Mouse (Mus musculus): ENCODE results near the gene Ecel1. TPM values are rescaled to one million over a fixed set of nuclear protein-coding genes. Genes with fewer than 3 reads are reported as not detected.

Ecel1 gene
- polyA plus RNA-seq (2012; rRNA removed): 0.07 and 0.39 TPM in 2 replicates

DNA sequence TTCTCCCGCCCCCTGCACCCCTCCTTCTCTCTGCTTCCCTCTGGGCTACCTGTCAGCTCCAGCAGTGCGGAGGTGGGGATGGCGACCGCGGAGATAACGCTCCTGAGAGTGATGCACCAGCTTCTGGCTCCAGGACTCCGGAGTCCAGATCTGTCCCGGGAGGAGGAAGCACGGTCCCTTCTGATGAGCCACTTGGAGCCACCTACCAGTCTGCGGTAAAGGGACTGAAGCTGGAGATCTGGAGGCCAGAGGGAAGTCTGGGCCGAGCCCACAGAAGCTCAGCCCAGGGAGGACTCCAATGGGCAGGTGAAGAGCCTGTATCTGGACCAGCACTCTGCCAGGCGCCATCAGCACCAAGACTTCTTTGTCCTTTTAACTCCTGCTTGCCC lies at the start of gene Ecel1:
TSS of gene Ecel1 (minus strand) at position 323 of the 389 bp plus-strand sequence.
- no peaks in the 10 kb centered on the region for H3K36me3 ChIP-seq (ENCODE audit: control insufficient read depth, insufficient read depth, low read length)
- DNase-seq: no peak
- 3% methylated on average over 12 of the region's 12 CpGs for WGBS
- TF ChIP-seq CTCF (conservative IDR thresholded peaks at IDR 0.05; ENCODE audit: insufficient read depth, insufficient read length, low read depth, low read length): no peak
- TF ChIP-seq POLR2A (IDR thresholded peaks at IDR 0.05; ENCODE audit: low read depth, low read length): no peak
- peaks cover 5% of the 10 kb centered on the region for H3K27me3 ChIP-seq (replicated peaks; ENCODE audit: control insufficient read depth, insufficient read depth, low read length)
- H3K4me1 ChIP-seq (ENCODE audit: control insufficient read depth, insufficient read depth, low read length): no peaks in the 10 kb centered on the region
- H3K27ac ChIP-seq (ENCODE audit: insufficient read depth, low read depth, low read length): no peak within 1 kb of the TSS
- H3K4me3 ChIP-seq (ENCODE audit: insufficient read depth, low read depth, low read length): no peak within 1 kb of the TSS

DNA sequence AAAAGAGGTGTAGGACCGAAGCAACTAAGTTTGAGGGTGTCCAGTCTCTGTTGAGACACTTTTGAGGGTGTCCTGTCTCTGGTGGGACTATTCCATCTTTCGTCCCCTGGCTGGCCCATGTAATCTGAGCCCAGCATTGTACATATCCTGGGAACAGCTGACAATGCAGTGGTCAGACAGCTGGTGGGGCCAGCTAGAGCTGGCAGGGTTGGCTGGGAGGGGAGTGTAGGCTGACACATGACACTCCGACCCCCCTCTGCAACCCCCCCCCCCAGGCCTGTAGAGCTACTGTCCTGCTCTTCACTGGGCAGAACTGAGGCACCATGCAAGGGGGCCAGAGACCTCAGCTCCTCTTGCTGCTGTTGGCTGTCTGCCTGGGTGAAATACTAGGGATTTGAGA lies 49.2 kb upstream of the Ecel1 start:
- Histone ChIP-seq H3K27me3 (replicated peaks; ENCODE audit: control insufficient read depth, insufficient read depth, low read length) (no peaks in the 10 kb centered on the region), H3K4me3 (ENCODE audit: insufficient read depth, low read depth, low read length) (no peak overlapping the region), H3K4me1 (ENCODE audit: control insufficient read depth, insufficient read depth, low read length) (no peaks in the 10 kb centered on the region), H3K27ac (ENCODE audit: insufficient read depth, low read depth, low read length) (no peak overlapping the region), H3K36me3 (ENCODE audit: control insufficient read depth, insufficient read depth, low read length) (no peaks in the 10 kb centered on the region)
- DNase-seq: no peak
- no peak for TF ChIP-seq POLR2A (IDR thresholded peaks at IDR 0.05; ENCODE audit: low read depth, low read length)
- TF ChIP-seq CTCF (conservative IDR thresholded peaks at IDR 0.05; ENCODE audit: insufficient read depth, insufficient read length, low read depth, low read length): no peak
- WGBS: 52% methylated on average over 3 of the region's 3 CpGs

DNA sequence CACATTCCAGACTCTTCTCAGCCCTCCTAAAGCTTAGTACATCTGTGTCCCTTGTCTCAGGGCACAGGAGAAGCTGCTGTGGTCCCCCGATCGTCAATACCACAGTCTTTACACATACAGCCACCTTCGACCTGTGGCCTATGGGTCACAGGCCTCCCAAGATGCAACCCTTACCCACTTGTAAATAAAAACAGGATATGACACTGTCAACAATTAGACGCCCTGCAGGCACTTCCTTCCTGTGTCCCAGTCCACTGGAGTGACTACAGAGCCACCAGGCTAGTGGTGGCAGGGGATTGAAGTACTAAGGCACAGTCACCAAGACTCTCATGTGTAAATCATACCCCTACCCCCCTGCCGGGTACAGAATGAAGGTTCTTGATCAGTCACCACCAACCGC lies 48.7 kb upstream of the Ecel1 start:
- DNase-seq: no peak
- 51% methylated on average over 6 of the region's 6 CpGs for WGBS
- no peak for TF ChIP-seq CTCF (conservative IDR thresholded peaks at IDR 0.05; ENCODE audit: insufficient read depth, insufficient read length, low read depth, low read length)
- no peak for TF ChIP-seq POLR2A (IDR thresholded peaks at IDR 0.05; ENCODE audit: low read depth, low read length)
- Histone ChIP-seq H3K27ac (ENCODE audit: insufficient read depth, low read depth, low read length) (no peak overlapping the region), H3K27me3 (replicated peaks; ENCODE audit: control insufficient read depth, insufficient read depth, low read length) (no peaks in the 10 kb centered on the region), H3K36me3 (ENCODE audit: control insufficient read depth, insufficient read depth, low read length) (no peaks in the 10 kb centered on the region), H3K4me1 (ENCODE audit: control insufficient read depth, insufficient read depth, low read length) (no peaks in the 10 kb centered on the region), H3K4me3 (ENCODE audit: insufficient read depth, low read depth, low read length) (no peak overlapping the region)

DNA sequence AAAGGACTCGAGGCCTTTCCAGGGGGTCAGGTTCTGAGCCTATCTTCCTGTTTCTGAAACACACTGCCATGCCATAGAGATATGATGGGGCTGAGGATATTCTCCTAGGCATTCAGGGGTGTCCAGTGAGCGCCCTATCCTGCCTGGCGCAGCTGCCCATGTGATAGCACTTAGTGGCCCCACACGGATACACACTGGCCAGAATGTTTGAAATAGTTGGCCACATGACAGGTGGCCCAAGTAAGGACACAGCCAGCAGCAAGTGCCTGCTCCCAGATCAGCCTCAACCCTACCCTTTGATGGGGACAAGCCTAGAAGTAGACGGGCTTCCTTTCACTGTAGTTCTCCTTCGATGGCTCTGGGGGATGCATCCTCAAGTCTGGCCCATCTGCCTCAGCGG lies 48.1 kb upstream of the Ecel1 start, which contains the start of gene Chrng:
TSS of gene Chrng (plus strand) at position 193 of the 400 bp plus-strand sequence.
- WGBS: 87% methylated on average over 7 of the region's 7 CpGs
- Histone ChIP-seq H3K27ac (ENCODE audit: insufficient read depth, low read depth, low read length) (no peak within 1 kb of the TSS), H3K4me1 (ENCODE audit: control insufficient read depth, insufficient read depth, low read length) (no peaks in the 10 kb centered on the region), H3K4me3 (ENCODE audit: insufficient read depth, low read depth, low read length) (no peak within 1 kb of the TSS), H3K36me3 (ENCODE audit: control insufficient read depth, insufficient read depth, low read length) (no peaks in the 10 kb centered on the region), H3K27me3 (replicated peaks; ENCODE audit: control insufficient read depth, insufficient read depth, low read length) (no peaks in the 10 kb centered on the region)
- TF ChIP-seq POLR2A (IDR thresholded peaks at IDR 0.05; ENCODE audit: low read depth, low read length): no peak
- TF ChIP-seq CTCF (conservative IDR thresholded peaks at IDR 0.05; ENCODE audit: insufficient read depth, insufficient read length, low read depth, low read length): no peak
- DNase-seq: no peak

DNA sequence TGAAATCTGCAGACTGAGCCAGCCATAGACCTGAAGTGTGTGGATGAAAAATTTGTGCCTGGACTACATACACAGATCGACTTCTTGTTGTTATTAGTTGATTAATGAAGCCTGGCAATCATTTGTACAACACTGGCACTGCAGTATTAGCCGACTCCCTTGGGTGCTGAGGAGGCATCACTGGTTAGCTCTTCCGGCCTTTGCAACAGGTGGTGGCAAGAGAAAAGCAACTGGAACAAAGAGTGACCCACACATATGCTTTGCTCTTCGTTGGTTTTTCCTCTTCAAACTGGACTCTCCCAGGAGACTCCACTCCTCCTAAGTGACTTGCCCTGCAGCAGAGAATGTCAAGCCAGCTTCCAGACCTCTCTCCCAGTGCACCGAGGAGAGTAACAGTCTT lies 47.5 kb upstream of the Ecel1 start:
- no peaks in the 10 kb centered on the region for H3K27me3 ChIP-seq (replicated peaks; ENCODE audit: control insufficient read depth, insufficient read depth, low read length)
- H3K4me3 ChIP-seq (ENCODE audit: insufficient read depth, low read depth, low read length): no peak overlapping the region
- no peaks in the 10 kb centered on the region for H3K36me3 ChIP-seq (ENCODE audit: control insufficient read depth, insufficient read depth, low read length)
- no peaks in the 10 kb centered on the region for H3K4me1 ChIP-seq (ENCODE audit: control insufficient read depth, insufficient read depth, low read length)
- TF ChIP-seq POLR2A (IDR thresholded peaks at IDR 0.05; ENCODE audit: low read depth, low read length) (no peak), CTCF (conservative IDR thresholded peaks at IDR 0.05; ENCODE audit: insufficient read depth, insufficient read length, low read depth, low read length) (no peak)
- DNase-seq: no peak
- no peak overlapping the region for H3K27ac ChIP-seq (ENCODE audit: insufficient read depth, low read depth, low read length)
- 77% methylated on average over 5 of the region's 5 CpGs for WGBS

DNA sequence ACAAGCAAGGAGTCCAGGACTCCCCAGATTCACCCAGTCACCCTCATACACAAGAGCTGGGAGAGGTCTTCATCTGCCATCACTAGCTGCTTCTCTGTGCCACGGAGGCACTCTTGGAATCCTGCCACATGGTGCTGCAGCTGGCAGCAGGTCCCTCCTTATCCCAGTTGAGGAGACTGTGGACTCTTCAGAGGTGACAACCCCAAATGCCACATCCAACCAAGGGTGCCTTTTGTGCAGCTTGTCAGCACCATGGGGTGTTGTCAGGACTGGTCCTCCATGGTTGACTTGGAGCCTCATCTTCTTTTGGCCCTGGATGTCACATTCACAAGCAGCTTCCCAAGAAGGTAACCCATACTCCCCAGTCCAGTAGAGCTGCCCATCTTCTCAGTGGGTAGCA lies 45.5 kb upstream of the Ecel1 start:
- no peak overlapping the region for H3K4me3 ChIP-seq (ENCODE audit: insufficient read depth, low read depth, low read length)
- H3K27ac ChIP-seq (ENCODE audit: insufficient read depth, low read depth, low read length): no peak overlapping the region
- WGBS: 58% methylated on average over 1 of the region's 1 CpGs
- H3K27me3 ChIP-seq (replicated peaks; ENCODE audit: control insufficient read depth, insufficient read depth, low read length): no peaks in the 10 kb centered on the region
- TF ChIP-seq CTCF (conservative IDR thresholded peaks at IDR 0.05; ENCODE audit: insufficient read depth, insufficient read length, low read depth, low read length) (no peak), POLR2A (IDR thresholded peaks at IDR 0.05; ENCODE audit: low read depth, low read length) (no peak)
- DNase-seq: no peak
- no peaks in the 10 kb centered on the region for H3K36me3 ChIP-seq (ENCODE audit: control insufficient read depth, insufficient read depth, low read length)
- no peaks in the 10 kb centered on the region for H3K4me1 ChIP-seq (ENCODE audit: control insufficient read depth, insufficient read depth, low read length)

DNA sequence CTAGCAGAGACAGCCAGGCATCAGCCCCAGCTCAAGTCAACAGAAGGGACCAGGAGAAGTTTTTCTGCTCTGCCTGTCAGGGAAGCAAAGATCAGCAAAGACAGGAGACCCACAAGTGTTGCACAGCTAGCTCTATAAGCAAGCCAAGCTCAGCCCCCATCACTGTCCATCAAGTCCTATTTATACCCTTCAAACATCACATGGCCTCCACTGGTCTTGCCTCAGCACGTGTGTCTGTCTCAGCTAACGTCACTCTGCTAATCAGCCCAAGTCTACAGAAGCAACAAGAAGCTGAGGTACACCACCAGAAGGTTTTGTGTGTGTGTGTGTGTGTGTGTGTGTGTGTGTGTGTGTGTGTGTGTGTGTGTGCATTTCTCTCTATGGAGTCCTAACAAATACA lies 44.5 kb upstream of the Ecel1 start:
- H3K27ac ChIP-seq (ENCODE audit: insufficient read depth, low read depth, low read length): no peak overlapping the region
- no peak for DNase-seq
- TF ChIP-seq CTCF (conservative IDR thresholded peaks at IDR 0.05; ENCODE audit: insufficient read depth, insufficient read length, low read depth, low read length): no peak
- TF ChIP-seq POLR2A (IDR thresholded peaks at IDR 0.05; ENCODE audit: low read depth, low read length): no peak
- H3K4me1 ChIP-seq (ENCODE audit: control insufficient read depth, insufficient read depth, low read length): no peaks in the 10 kb centered on the region
- no peaks in the 10 kb centered on the region for H3K36me3 ChIP-seq (ENCODE audit: control insufficient read depth, insufficient read depth, low read length)
- no peak overlapping the region for H3K4me3 ChIP-seq (ENCODE audit: insufficient read depth, low read depth, low read length)
- no peaks in the 10 kb centered on the region for H3K27me3 ChIP-seq (replicated peaks; ENCODE audit: control insufficient read depth, insufficient read depth, low read length)
- 41% methylated on average over 2 of the region's 2 CpGs for WGBS

Measured in kidney, adult 2 months (tissue).